ENCODE assay signal across 14 mouse cellular contexts in the genomic region with DNA sequence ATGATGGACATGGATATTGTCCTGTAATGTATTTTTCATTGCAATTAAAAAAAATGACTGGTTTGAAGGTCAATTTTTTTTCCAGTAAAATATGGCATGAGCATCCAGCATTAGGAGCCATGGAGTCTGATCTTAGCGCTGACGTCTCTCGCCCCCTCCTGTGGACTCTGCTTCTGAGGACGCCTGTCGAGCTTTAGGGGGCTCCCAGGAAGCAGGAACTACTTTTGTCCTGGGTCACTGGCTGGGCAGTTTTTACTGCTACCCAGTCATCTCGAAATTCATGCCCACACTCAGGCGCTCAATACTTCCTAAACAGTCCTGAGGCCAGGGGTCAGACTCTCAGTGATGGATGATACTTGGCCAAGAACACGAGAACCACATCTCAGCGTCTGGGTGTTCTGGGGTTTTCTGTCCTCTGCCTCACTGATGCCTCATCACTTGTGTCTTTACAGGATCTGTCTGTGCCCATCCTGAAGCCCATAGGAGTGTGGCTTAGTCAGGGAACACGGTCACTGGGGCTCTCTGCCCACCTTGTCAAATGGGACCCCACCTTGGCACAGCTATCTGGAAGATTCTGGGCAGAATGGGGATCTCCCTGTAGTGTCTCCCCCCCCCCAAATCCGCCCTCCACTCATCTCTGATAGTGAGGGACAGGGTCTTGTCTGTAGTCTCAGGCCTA. TPM values are rescaled to one million over a fixed set of nuclear protein-coding genes. Genes with fewer than 3 reads are reported as not detected.
DNase-seq lines count a peak whose midpoint lies in the region; ATAC-seq and TF ChIP-seq lines count a peak whose summit lies in the region.
"Had no signal": no experiment of that assay in that cellular context is flagged by ENCODE, and none has a peak within 500 bp of the region (broad histone marks: within the 10 kb centered on the region; RNA-seq: fewer than 3 reads in every experiment).

No protein-coding gene starts in this region.

- intact Hi-C loops in heart, adult 2 months (cut with DNase I): no loop called here
- intact Hi-C loops in heart, postnatal 14 days (cut with DNase I): no loop called here

- no peak overlapping the region for H3K4me3 ChIP-seq in heart, adult 2 months
- H3K4me3 ChIP-seq in kidney, embryonic 16.5 days (ENCODE audit: low read length): no peak overlapping the region
- no peak overlapping the region for H3K4me3 ChIP-seq in brown adipose tissue, adult 24 weeks (ENCODE audit: insufficient read depth, low read depth, low read length)
- no peak overlapping the region for H3K4me3 ChIP-seq in intestine, embryonic 15.5 days (replicated peaks)
- H3K4me3 ChIP-seq in forebrain, postnatal 0 days (ENCODE audit: low read depth, low read length): no peak overlapping the region
- H3K4me3 ChIP-seq: hindbrain, embryonic 13.5 days; liver, embryonic 13.5 days; midbrain, embryonic 15.5 days had no signal

- ATAC-seq in kidney, embryonic 16.5 days (ENCODE audit: low FRiP score, low TSS enrichment): no peak
- no peak for ATAC-seq in intestine, embryonic 15.5 days
- no peak for ATAC-seq in forebrain, postnatal 0 days
- ATAC-seq: Patski had no signal

- H3K4me2 ChIP-seq in kidney, embryonic 16.5 days (replicated peaks; ENCODE audit: low read depth, low read length): no peak overlapping the region
- no peak overlapping the region for H3K4me2 ChIP-seq in intestine, embryonic 15.5 days (replicated peaks)
- no peak overlapping the region for H3K4me2 ChIP-seq in forebrain, postnatal 0 days (ENCODE audit: low read depth)
- H3K4me2 ChIP-seq: hindbrain, embryonic 13.5 days; liver, embryonic 13.5 days; midbrain, embryonic 15.5 days had no signal

- H3K9me3 ChIP-seq in kidney, embryonic 16.5 days (ENCODE audit: low read length): no peaks in the 10 kb centered on the region
- H3K9me3 ChIP-seq in intestine, embryonic 15.5 days: no peaks in the 10 kb centered on the region
- no peaks in the 10 kb centered on the region for H3K9me3 ChIP-seq in forebrain, postnatal 0 days (ENCODE audit: low read length)
- H3K9me3 ChIP-seq: hindbrain, embryonic 13.5 days; liver, embryonic 13.5 days; midbrain, embryonic 15.5 days had no signal

- H3K9ac ChIP-seq in heart, adult 2 months (ENCODE audit: low read depth, low read length): no peak overlapping the region
- H3K9ac ChIP-seq in kidney, embryonic 16.5 days (replicated peaks; ENCODE audit: low read length): no peak overlapping the region
- no peak overlapping the region for H3K9ac ChIP-seq in intestine, embryonic 15.5 days
- no peak overlapping the region for H3K9ac ChIP-seq in forebrain, postnatal 0 days
- H3K9ac ChIP-seq: hindbrain, embryonic 13.5 days; liver, embryonic 13.5 days; midbrain, embryonic 15.5 days had no signal

- no peaks in the 10 kb centered on the region for H3K27me3 ChIP-seq in heart, adult 2 months (ENCODE audit: control insufficient read depth, insufficient read depth, low read length)
- no peaks in the 10 kb centered on the region for H3K27me3 ChIP-seq in kidney, embryonic 16.5 days (ENCODE audit: insufficient read depth, low read length)
- H3K27me3 ChIP-seq in intestine, embryonic 15.5 days (replicated peaks): no peaks in the 10 kb centered on the region; the same call in 1 of the 2 replicates
- H3K27me3 ChIP-seq in forebrain, postnatal 0 days (ENCODE audit: insufficient read depth, low read length): no peaks in the 10 kb centered on the region
- H3K27me3 ChIP-seq: hindbrain, embryonic 13.5 days; liver, embryonic 13.5 days; midbrain, embryonic 15.5 days; Patski had no signal

- TF ChIP-seq CTCF in heart, adult 2 months (IDR thresholded peaks at IDR 0.05): no peak
- no peak for TF ChIP-seq CTCF in forebrain, postnatal 0 days (IDR thresholded peaks at IDR 0.05; ENCODE audit: low read depth)

- peaks cover 25% of the 10 kb centered on the region for H3K4me1 ChIP-seq in heart, adult 2 months (ENCODE audit: control insufficient read depth, insufficient read depth, low read length)
- peaks cover 23% of the 10 kb centered on the region for H3K4me1 ChIP-seq in kidney, embryonic 16.5 days (ENCODE audit: insufficient read depth, low read length)
- H3K4me1 ChIP-seq in brown adipose tissue, adult 24 weeks (ENCODE audit: control insufficient read depth, insufficient read depth, insufficient read length, low read length): peaks cover 46% of the 10 kb centered on the region
- H3K4me1 ChIP-seq in intestine, embryonic 15.5 days (replicated peaks): peaks cover 38% of the 10 kb centered on the region
- H3K4me1 ChIP-seq in forebrain, postnatal 0 days (ENCODE audit: insufficient read depth): no peaks in the 10 kb centered on the region

- TF ChIP-seq EP300 in heart, adult 2 months (IDR thresholded peaks at IDR 0.05; ENCODE audit: insufficient read depth, low read depth, low read length): no peak

- no peaks in the 10 kb centered on the region for H3K36me3 ChIP-seq in heart, adult 2 months (ENCODE audit: control insufficient read depth, insufficient read depth, low read length)
- no peaks in the 10 kb centered on the region for H3K36me3 ChIP-seq in kidney, embryonic 16.5 days (ENCODE audit: insufficient read depth, low read length)
- no peaks in the 10 kb centered on the region for H3K36me3 ChIP-seq in intestine, embryonic 15.5 days
- no peaks in the 10 kb centered on the region for H3K36me3 ChIP-seq in forebrain, postnatal 0 days (ENCODE audit: insufficient read depth)
- H3K36me3 ChIP-seq: hindbrain, embryonic 13.5 days; liver, embryonic 13.5 days; midbrain, embryonic 15.5 days had no signal

- no peaks in the 10 kb centered on the region for H3K79me2 ChIP-seq in heart, adult 2 months (replicated peaks; ENCODE audit: control insufficient read depth, insufficient read depth, low read length)

- H3K27ac ChIP-seq in heart, adult 2 months: peak overlapping the region; percentile 54
- H3K27ac ChIP-seq in kidney, embryonic 16.5 days (ENCODE audit: low read length): peak overlapping the region; percentile 88
- peak overlapping the region; percentile 14; the same call in 1 of the 2 replicates for H3K27ac ChIP-seq in brown adipose tissue, adult 24 weeks (replicated peaks; ENCODE audit: low read depth, low read length)
- peak overlapping the region; percentile 81 for H3K27ac ChIP-seq in intestine, embryonic 15.5 days
- no peak overlapping the region; the same call in 1 of the 2 replicates for H3K27ac ChIP-seq in forebrain, postnatal 0 days (ENCODE audit: low read depth, low read length)
- H3K27ac ChIP-seq: hindbrain, embryonic 13.5 days had no signal

- TF ChIP-seq POLR2A in heart, adult 2 months (IDR thresholded peaks at IDR 0.05; ENCODE audit: insufficient read depth, low read depth, low read length): no peak

- 60% methylated on average over 11 of the region's 11 CpGs for WGBS in heart, adult 2 months
- WGBS in kidney, embryonic 16.5 days: 43% methylated on average over 11 of the region's 11 CpGs
- WGBS in intestine, embryonic 15.5 days: 64% methylated on average over 11 of the region's 11 CpGs
- 82% methylated on average over 11 of the region's 11 CpGs for WGBS in forebrain, postnatal 0 days

- DNase-seq in heart, adult 2 months: no peak
- no peak for DNase-seq in heart, postnatal 14 days
- no peak for DNase-seq in kidney, adult 9 months
- DNase-seq in thymus, postnatal 25 days: no peak
- no peak for DNase-seq in forebrain, postnatal 0 days
- DNase-seq: B cell, adult 2 months; liver, embryonic 13.5 days; thymus, adult 2 months had no signal

RNA-seq across cellular contexts. Expression of gene D10Jhu81e, which starts 29.9 kb away (rescaled TPM):
- total RNA-seq in heart, adult 2 months (2021): 100 to 1,000 TPM; 552 to 639 TPM
- 393 and 410 TPM in 2 replicates for polyA plus RNA-seq in heart, adult 2 months (2012; rRNA removed)
- 100 to 1,000 TPM; 380 to 389 TPM for total RNA-seq in heart, postnatal 14 days (2021)
- polyA plus RNA-seq in kidney, embryonic 16.5 days (2015; fragmentation: Nextera tagmentation; extraction: Ambion mirVana): 50.7 and 54.7 TPM in 2 replicates
- 403 and 476 TPM in 2 replicates for polyA plus RNA-seq in brown adipose tissue, adult 24 weeks (2012; ENCODE audit: insufficient read depth, insufficient read length, missing spikeins)
- 34.9 and 37.2 TPM in 2 replicates for polyA plus RNA-seq in intestine, embryonic 15.5 days (2015; fragmentation: Nextera tagmentation; extraction: Ambion mirVana)
- 76.7 and 85.2 TPM in 2 replicates for total RNA-seq in forebrain, postnatal 0 days (2014; rRNA removed)
- polyA plus RNA-seq in forebrain, postnatal 0 days (2015; fragmentation: Nextera tagmentation; extraction: Ambion mirVana): 21.2 and 24.4 TPM in 2 replicates

RNA-seq across cellular contexts. Expression of gene Pwp2, which starts 45.2 kb away (rescaled TPM):
- 10 to 100 TPM; 10.0 to 10.8 TPM for total RNA-seq in heart, adult 2 months (2021)
- 7.8 and 10.5 TPM in 2 replicates for polyA plus RNA-seq in heart, adult 2 months (2012; rRNA removed)
- 1 to 10 TPM; 7.0 to 8.2 TPM for total RNA-seq in heart, postnatal 14 days (2021)
- polyA plus RNA-seq in kidney, embryonic 16.5 days (2015; fragmentation: Nextera tagmentation; extraction: Ambion mirVana): 24.5 and 25.5 TPM in 2 replicates
- 3.3 and 4.3 TPM in 2 replicates for polyA plus RNA-seq in brown adipose tissue, adult 24 weeks (2012; ENCODE audit: insufficient read depth, insufficient read length, missing spikeins)
- 17.5 and 17.7 TPM in 2 replicates for polyA plus RNA-seq in intestine, embryonic 15.5 days (2015; fragmentation: Nextera tagmentation; extraction: Ambion mirVana)
- 27.2 and 30.0 TPM in 2 replicates for total RNA-seq in forebrain, postnatal 0 days (2014; rRNA removed)
- 15.0 and 16.4 TPM in 2 replicates for polyA plus RNA-seq in forebrain, postnatal 0 days (2015; fragmentation: Nextera tagmentation; extraction: Ambion mirVana)
